Mouse (Mus musculus) erythroid progenitor cell, adult 5-6 weeks (primary cell): ENCODE results near the gene Cd34. TPM values are rescaled to one million over a fixed set of nuclear protein-coding genes. Genes with fewer than 3 reads are reported as not detected.

Source experiments
- ATAC-seq: replicated peaks from 2 replicates; pipeline ENCODE4 v1.8.0; 2016; ENCODE audit warnings: moderate number of reproducible peaks, mild to moderate bottlenecking, moderate TSS enrichment, inconsistent platforms; ENCODE audit not compliant: poor library complexity, low FRiP score, severe bottlenecking
- total RNA-seq, 2 experiments: library from RNA; stranded (forward) in 1 of 2; stranded (reverse) in 1 of 2; fragments of 150-400 nt in 1 of 2; fragments of 186-747, 209-891 nt in 1 of 2; gene quantifications; 2 replicates each; pipeline versions ENCODE4 v1.2.3 to v1.2.4; 2015 to 2017; ENCODE audit warnings: low replicate concordance in 2 of 2

Gene Cd34
- total RNA-seq, 2 experiments from 2014 or later: 5.1 to 10.1 TPM

GRCm38 (mm10) chr1:194962181-194962580, 23.6 kb downstream of the Cd34 start:
- no peak for ATAC-seq

- no peak for ATAC-seq
Observed at GRCm38 (mm10) chr1:194962712-194963111, 24.1 kb downstream of the Cd34 start.

GRCm38 (mm10) chr1:194971980-194972379, 33.4 kb downstream of the Cd34 start:
- no peak for ATAC-seq

- peak; percentile 91 for ATAC-seq
Observed at GRCm38 (mm10) chr1:194976164-194976516, 37.5 kb downstream of the Cd34 start.

- peak; percentile 78 for ATAC-seq
Observed at GRCm38 (mm10) chr1:194976517-194977370, 38.1 kb downstream of the Cd34 start.

- no peak for ATAC-seq
Observed at GRCm38 (mm10) chr1:194977371-194977761, 38.7 kb downstream of the Cd34 start.

- no peak for ATAC-seq
Observed at GRCm38 (mm10) chr1:194977946-194978720, 39.5 kb downstream of the Cd34 start.

- ATAC-seq: no peak
Observed at GRCm38 (mm10) chr1:194980826-194981435, 42.3 kb downstream of the Cd34 start.

- ATAC-seq: no peak
Observed at GRCm38 (mm10) chr1:194982931-194983690, 44.5 kb downstream of the Cd34 start.

GRCm38 (mm10) chr1:194984914-194985313, 46.3 kb downstream of the Cd34 start:
- no peak for ATAC-seq

GRCm38 (mm10) chr1:194985442-194986210, 47.0 kb downstream of the Cd34 start:
- ATAC-seq: peak; percentile 64; the same call in 1 of the 2 replicates

- no peak for ATAC-seq
Observed at GRCm38 (mm10) chr1:194989024-194989423, 50.4 kb downstream of the Cd34 start.

- no peak for ATAC-seq
Observed at GRCm38 (mm10) chr1:194990976-194991375, 52.4 kb downstream of the Cd34 start.

GRCm38 (mm10) chr1:194991654-194992053, 53.0 kb downstream of the Cd34 start:
- ATAC-seq: no peak

- no peak for ATAC-seq
Observed at GRCm38 (mm10) chr1:194992589-194993317, 54.1 kb downstream of the Cd34 start.

GRCm38 (mm10) chr1:194993409-194993988, 54.9 kb downstream of the Cd34 start:
- ATAC-seq: no peak

- no peak for ATAC-seq
Observed at GRCm38 (mm10) chr1:194994262-194994661, 55.6 kb downstream of the Cd34 start.

- no peak for ATAC-seq
Observed at GRCm38 (mm10) chr1:194995196-194995595, 56.6 kb downstream of the Cd34 start.
